Mouse (Mus musculus) erythroblast, embryonic 14.5 days (primary cell): ENCODE results near the gene Vamp5.

ENCODE experiments used
- GATA1 ChIP-seq: IDR thresholded peaks from 2 replicates; pipeline ENCODE4 v1.6.1; 2012; ENCODE audit warnings: low read length, inconsistent platforms, mixed read lengths
- TAL1 ChIP-seq: IDR thresholded peaks from 3 replicates; pipeline ENCODE4 v1.6.1; 2012; ENCODE audit warnings: low read length, inconsistent platforms, mixed read lengths

- no peak for TF ChIP-seq GATA1
- no peak for TF ChIP-seq TAL1
These were observed 25.1 kb upstream of the Vamp5 start for GRCm38 (mm10) chr6:72405356-72405755.
